Mouse (Mus musculus): ENCODE data around the gene Baz2b. TPM values are rescaled to one million over a fixed set of nuclear protein-coding genes. Genes with fewer than 3 reads are reported as not detected.

The Baz2b gene
- polyA plus RNA-seq, 1 experiment from 2014 or later = 56.7 TPM

- 52% methylated on average over 7 of the region's 7 CpGs for WGBS
- H3K4me2 ChIP-seq (ENCODE audit: low read depth, low read length) = 0 out of 2 replicates have a peak overlapping the region, but pooled peaks have one; percentile 3
- no peak overlapping the region for H3K4me3 ChIP-seq (ENCODE audit: low read length)
- no peaks in the 10 kb centered on the region for H3K27me3 ChIP-seq (ENCODE audit: control insufficient read depth, insufficient read depth, low read depth, low read length)
- H3K9ac ChIP-seq (ENCODE audit: low read length) = no peak overlapping the region
- peaks cover 6% of the 10 kb centered on the region for H3K36me3 ChIP-seq (ENCODE audit: control insufficient read depth, insufficient read depth, low read length)
- H3K4me1 ChIP-seq (replicated peaks; ENCODE audit: control insufficient read depth, insufficient read depth, low read length) = peaks cover 5% of the 10 kb centered on the region
- no peaks in the 10 kb centered on the region for H3K9me3 ChIP-seq (ENCODE audit: control insufficient read depth, low read length)
- no peak; the same call in 1 of the 2 replicates for ATAC-seq (ENCODE audit: low read depth)
- H3K27ac ChIP-seq (ENCODE audit: low read length) = peak overlapping the region; percentile 32; the same call in 1 of the 2 replicates
Measured at GRCm38 (mm10) chr2:59896400-59896799, 313.2 kb downstream of the Baz2b start.

- Histone ChIP-seq H3K27ac (ENCODE audit: low read length) (no peak overlapping the region), H3K4me1 (replicated peaks; ENCODE audit: control insufficient read depth, insufficient read depth, low read length) (no peaks in the 10 kb centered on the region), H3K27me3 (ENCODE audit: control insufficient read depth, insufficient read depth, low read depth, low read length) (no peaks in the 10 kb centered on the region), H3K36me3 (ENCODE audit: control insufficient read depth, insufficient read depth, low read length) (no peaks in the 10 kb centered on the region), H3K9me3 (ENCODE audit: control insufficient read depth, low read length) (no peaks in the 10 kb centered on the region), H3K4me3 (ENCODE audit: low read length) (no peak overlapping the region), H3K4me2 (ENCODE audit: low read depth, low read length) (no peak overlapping the region), H3K9ac (ENCODE audit: low read length) (no peak overlapping the region)
- no peak for ATAC-seq (ENCODE audit: low read depth)
- 83% methylated on average over 6 of the region's 6 CpGs for WGBS
Measured at GRCm38 (mm10) chr2:59889699-59890098, 319.9 kb downstream of the Baz2b start.

GRCm38 (mm10) chr2:59882742-59883281 is 326.8 kb downstream of the Baz2b start:
- H3K9me3 ChIP-seq (ENCODE audit: control insufficient read depth, low read length) = no peaks in the 10 kb centered on the region
- H3K9ac ChIP-seq (ENCODE audit: low read length) = peak overlapping the region; percentile 93; the same call in 1 of the 2 replicates
- WGBS = 48% methylated on average over 8 of the region's 8 CpGs
- 0 out of 2 replicates have a peak, but pooled peaks cover 3% of the 10 kb centered on the region for H3K36me3 ChIP-seq (ENCODE audit: control insufficient read depth, insufficient read depth, low read length)
- peak overlapping the region; percentile 90 for H3K27ac ChIP-seq (ENCODE audit: low read length)
- peak overlapping the region; percentile 54 for H3K4me2 ChIP-seq (ENCODE audit: low read depth, low read length)
- peaks cover 10% of the 10 kb centered on the region for H3K4me1 ChIP-seq (replicated peaks; ENCODE audit: control insufficient read depth, insufficient read depth, low read length)
- H3K4me3 ChIP-seq (ENCODE audit: low read length) = peak overlapping the region; percentile 97
- H3K27me3 ChIP-seq (ENCODE audit: control insufficient read depth, insufficient read depth, low read depth, low read length) = no peaks in the 10 kb centered on the region
- peak; percentile 38 for ATAC-seq (ENCODE audit: low read depth)

- peak within 1 kb of the TSS; percentile 54 for H3K4me2 ChIP-seq (ENCODE audit: low read depth, low read length)
- H3K9ac ChIP-seq (ENCODE audit: low read length) = peak within 1 kb of the TSS; percentile 93
- H3K4me3 ChIP-seq (ENCODE audit: low read length) = peak within 1 kb of the TSS; percentile 97
- WGBS = 2% methylated on average over 57 of the region's 57 CpGs
- no peaks in the 10 kb centered on the region for H3K9me3 ChIP-seq (ENCODE audit: control insufficient read depth, low read length)
- H3K27me3 ChIP-seq (ENCODE audit: control insufficient read depth, insufficient read depth, low read depth, low read length) = no peaks in the 10 kb centered on the region
- peak within 1 kb of the TSS; percentile 90 for H3K27ac ChIP-seq (ENCODE audit: low read length)
- ATAC-seq (ENCODE audit: low read depth) = peak; percentile 97
- H3K36me3 ChIP-seq (ENCODE audit: control insufficient read depth, insufficient read depth, low read length) = 0 out of 2 replicates have a peak, but pooled peaks cover 3% of the 10 kb centered on the region
- peaks cover 10% of the 10 kb centered on the region for H3K4me1 ChIP-seq (replicated peaks; ENCODE audit: control insufficient read depth, insufficient read depth, low read length)
Measured at GRCm38 (mm10) chr2:59881831-59882741, 327.6 kb downstream of the Baz2b start, which contains the start of gene Wdsub1. TSS of gene Wdsub1 (minus strand) at chr2:59882591.

GRCm38 (mm10) chr2:59881404-59881803 is 328.2 kb downstream of the Baz2b start:
- H3K9ac ChIP-seq (ENCODE audit: low read length) = peak overlapping the region; percentile 93; the same call in 1 of the 2 replicates
- no peak for ATAC-seq (ENCODE audit: low read depth)
- H3K4me1 ChIP-seq (replicated peaks; ENCODE audit: control insufficient read depth, insufficient read depth, low read length) = peaks cover 10% of the 10 kb centered on the region
- H3K27me3 ChIP-seq (ENCODE audit: control insufficient read depth, insufficient read depth, low read depth, low read length) = no peaks in the 10 kb centered on the region
- no peaks in the 10 kb centered on the region for H3K9me3 ChIP-seq (ENCODE audit: control insufficient read depth, low read length)
- H3K27ac ChIP-seq (ENCODE audit: low read length) = peak overlapping the region; percentile 7; the same call in 1 of the 2 replicates
- H3K4me2 ChIP-seq (ENCODE audit: low read depth, low read length) = peak overlapping the region; percentile 54
- peak overlapping the region; percentile 97 for H3K4me3 ChIP-seq (ENCODE audit: low read length)
- H3K36me3 ChIP-seq (ENCODE audit: control insufficient read depth, insufficient read depth, low read length) = 0 out of 2 replicates have a peak, but pooled peaks cover 3% of the 10 kb centered on the region
- 49% methylated on average over 6 of the region's 6 CpGs for WGBS

- WGBS = 72% methylated on average over 19 of the region's 19 CpGs
- Histone ChIP-seq H3K4me3 (ENCODE audit: low read length) (no peak overlapping the region), H3K4me2 (ENCODE audit: low read depth, low read length) (no peak overlapping the region), H3K27ac (ENCODE audit: low read length) (no peak overlapping the region), H3K9ac (ENCODE audit: low read length) (no peak overlapping the region), H3K9me3 (ENCODE audit: control insufficient read depth, low read length) (no peaks in the 10 kb centered on the region), H3K27me3 (ENCODE audit: control insufficient read depth, insufficient read depth, low read depth, low read length) (no peaks in the 10 kb centered on the region), H3K4me1 (replicated peaks; ENCODE audit: control insufficient read depth, insufficient read depth, low read length) (peaks cover 10% of the 10 kb centered on the region), H3K36me3 (ENCODE audit: control insufficient read depth, insufficient read depth, low read length) (0 out of 2 replicates have a peak, but pooled peaks cover 3% of the 10 kb centered on the region)
- ATAC-seq (ENCODE audit: low read depth) = no peak
Measured at GRCm38 (mm10) chr2:59878221-59878620, 331.4 kb downstream of the Baz2b start.

GRCm38 (mm10) chr2:59877335-59877734 is 332.3 kb downstream of the Baz2b start:
- H3K9ac ChIP-seq (ENCODE audit: low read length) = no peak overlapping the region
- H3K27ac ChIP-seq (ENCODE audit: low read length) = no peak overlapping the region
- H3K36me3 ChIP-seq (ENCODE audit: control insufficient read depth, insufficient read depth, low read length) = peaks cover 9% of the 10 kb centered on the region
- 90% methylated on average over 4 of the region's 4 CpGs for WGBS
- no peak overlapping the region for H3K4me3 ChIP-seq (ENCODE audit: low read length)
- peaks cover 6% of the 10 kb centered on the region for H3K4me1 ChIP-seq (replicated peaks; ENCODE audit: control insufficient read depth, insufficient read depth, low read length)
- H3K27me3 ChIP-seq (ENCODE audit: control insufficient read depth, insufficient read depth, low read depth, low read length) = no peaks in the 10 kb centered on the region
- no peak for ATAC-seq (ENCODE audit: low read depth)
- H3K4me2 ChIP-seq (ENCODE audit: low read depth, low read length) = no peak overlapping the region
- no peaks in the 10 kb centered on the region for H3K9me3 ChIP-seq (ENCODE audit: control insufficient read depth, low read length)

- 87% methylated on average over 15 of the region's 15 CpGs for WGBS
Measured at GRCm38 (mm10) chr2:59876482-59876881, 333.2 kb downstream of the Baz2b start.

GRCm38 (mm10) chr2:59870526-59870925 is 339.1 kb downstream of the Baz2b start:
- no peak overlapping the region for H3K4me3 ChIP-seq (ENCODE audit: low read length)
- no peak overlapping the region for H3K4me2 ChIP-seq (ENCODE audit: low read depth, low read length)
- no peak overlapping the region for H3K27ac ChIP-seq (ENCODE audit: low read length)
- no peaks in the 10 kb centered on the region for H3K27me3 ChIP-seq (ENCODE audit: control insufficient read depth, insufficient read depth, low read depth, low read length)
- no peaks in the 10 kb centered on the region for H3K4me1 ChIP-seq (replicated peaks; ENCODE audit: control insufficient read depth, insufficient read depth, low read length)
- no peaks in the 10 kb centered on the region for H3K9me3 ChIP-seq (ENCODE audit: control insufficient read depth, low read length)
- H3K36me3 ChIP-seq (ENCODE audit: control insufficient read depth, insufficient read depth, low read length) = peaks cover 10% of the 10 kb centered on the region
- no peak overlapping the region for H3K9ac ChIP-seq (ENCODE audit: low read length)
- 82% methylated on average over 6 of the region's 6 CpGs for WGBS
- no peak for ATAC-seq (ENCODE audit: low read depth)

More at GRCm38 (mm10) chr2:59876482-59876881, 333.2 kb downstream of the Baz2b start:
- Histone ChIP-seq H3K9me3 (ENCODE audit: control insufficient read depth, low read length) (no peaks in the 10 kb centered on the region), H3K27me3 (ENCODE audit: control insufficient read depth, insufficient read depth, low read depth, low read length) (no peaks in the 10 kb centered on the region), H3K9ac (ENCODE audit: low read length) (no peak overlapping the region), H3K36me3 (ENCODE audit: control insufficient read depth, insufficient read depth, low read length) (peaks cover 13% of the 10 kb centered on the region), H3K27ac (ENCODE audit: low read length) (no peak overlapping the region), H3K4me2 (ENCODE audit: low read depth, low read length) (no peak overlapping the region), H3K4me1 (replicated peaks; ENCODE audit: control insufficient read depth, insufficient read depth, low read length) (peaks cover 2% of the 10 kb centered on the region), H3K4me3 (ENCODE audit: low read length) (no peak overlapping the region)
- no peak for ATAC-seq (ENCODE audit: low read depth)
